Mouse (Mus musculus) mouse trophoblast stem cell (cell line): ENCODE data around the gene Mfap1a.
"Not testable (repeated sequence)": the region's sequence is repeated elsewhere in the genome, so short reads cannot be mapped to it uniquely, and the experiment has no call there.

Source experiments
- in situ Hi-C, 2 experiments: fragments of 300-500 bp; cut with MseI, MboI; formaldehyde crosslinking; loops; 2 replicates in 1 of 2; 3 replicates in 1 of 2; pipeline ENCODE4 v1.15.1; 2025

The Mfap1a gene

DNA sequence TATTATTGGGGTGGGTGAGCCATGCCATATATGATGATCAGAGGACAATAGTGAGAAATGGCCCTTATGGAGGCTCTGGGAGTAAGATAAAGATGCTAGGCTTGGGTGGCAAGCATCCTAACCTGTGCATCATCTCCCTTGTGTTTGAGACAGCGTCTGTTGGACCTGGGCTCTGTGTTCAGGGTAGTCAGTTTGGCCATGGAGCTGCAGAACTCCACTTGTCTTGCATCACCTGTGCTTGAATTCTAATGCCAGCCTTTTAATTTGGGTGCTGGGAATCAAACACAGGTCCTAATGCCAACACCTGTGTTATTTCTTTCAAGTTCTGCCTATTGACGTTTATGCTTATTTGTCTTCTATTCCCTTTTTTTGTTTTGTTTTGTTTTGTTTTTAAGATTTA, 31.2 kb downstream of the Mfap1a start:
- in situ Hi-C loops: not testable (repeated sequence)

DNA sequence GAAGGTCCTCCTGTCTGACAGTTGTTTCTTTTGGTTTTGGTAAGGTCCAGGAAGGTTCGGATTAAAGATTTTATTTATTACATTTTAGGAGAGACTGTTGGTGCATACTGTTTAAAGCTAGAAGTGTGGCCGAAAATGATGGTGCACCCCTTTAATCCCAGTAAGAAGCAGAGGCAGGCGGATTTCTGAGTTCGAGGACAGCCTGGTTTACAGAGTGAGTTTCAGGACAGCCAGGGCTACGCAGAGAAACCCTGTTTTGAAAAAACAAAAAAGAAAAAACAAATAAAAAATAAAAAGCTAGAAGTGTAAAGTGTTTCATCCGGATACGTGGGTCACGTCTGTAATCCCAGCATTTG, 32.3 kb downstream of the Mfap1a start:
- in situ Hi-C loops: no loop called here

DNA sequence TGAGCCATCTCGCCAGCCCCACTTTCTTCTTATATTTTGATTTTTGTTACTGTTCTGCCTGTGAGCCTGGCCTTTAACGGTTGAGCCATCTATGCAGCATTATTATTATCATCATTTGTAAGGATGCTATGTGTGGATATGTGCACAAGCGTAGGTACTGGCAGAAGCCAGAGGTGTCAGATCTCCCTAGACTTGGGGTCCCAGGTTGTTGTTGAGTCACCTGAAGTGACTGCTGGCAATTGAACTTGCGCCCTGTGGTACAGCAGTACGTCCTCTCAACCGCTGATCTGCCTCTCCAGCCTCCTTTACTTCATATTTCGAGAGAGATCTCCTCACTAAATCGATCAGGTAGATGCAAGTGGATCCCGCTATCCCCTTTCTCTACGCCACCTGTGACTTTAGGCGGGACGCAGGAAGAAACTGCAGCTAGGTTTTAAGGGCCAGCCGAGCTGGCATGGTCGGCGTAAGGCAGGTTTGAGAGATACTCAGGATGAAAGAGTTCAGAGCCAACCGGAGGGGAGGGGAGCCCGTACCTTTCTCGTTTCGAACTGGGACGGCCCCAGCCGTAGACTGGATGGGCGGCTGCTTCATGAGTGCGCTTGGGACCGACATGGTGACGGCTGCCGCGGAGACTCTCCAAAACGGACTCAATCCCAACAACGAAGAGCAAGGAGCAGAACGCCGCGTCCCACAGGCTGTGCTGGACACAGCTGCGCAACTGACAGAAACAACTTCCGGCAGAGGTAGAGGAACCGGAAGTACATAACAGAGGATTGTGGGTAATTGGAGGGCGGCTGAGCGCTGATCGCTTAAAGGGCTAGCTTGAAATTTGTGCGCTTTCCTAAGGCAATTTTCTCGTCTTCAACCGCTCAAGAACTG, 32.9 kb downstream of the Mfap1a start, which contains the start of gene Mfap1b:
Gene Mfap1b, minus strand, starts transcription at position 767 of the 879 bp plus-strand sequence.
- in situ Hi-C loops: not testable (repeated sequence)

GRCm38 (mm10) chr2:121472783-121473182, 33.7 kb downstream of the Mfap1a start:
- in situ Hi-C loops: not testable (repeated sequence)

DNA sequence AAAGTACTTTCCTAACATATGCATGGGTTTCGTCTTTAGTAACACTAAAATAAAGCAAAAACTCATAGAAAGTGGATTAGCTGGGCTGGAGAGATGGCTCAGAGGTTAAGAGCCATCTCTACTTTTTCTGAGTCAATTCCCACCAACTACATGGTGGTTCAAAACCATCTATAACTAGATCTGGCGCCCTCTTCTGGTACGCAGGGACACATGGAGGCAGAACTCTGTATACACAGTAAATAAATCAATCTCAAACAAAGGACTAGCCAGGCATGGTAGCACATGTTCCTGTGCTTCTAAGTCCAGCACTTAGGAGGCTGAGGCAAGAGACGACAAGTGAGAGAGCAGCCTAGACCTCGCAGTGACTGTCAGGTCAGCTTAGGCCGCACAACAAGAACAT, 37.5 kb downstream of the Mfap1a start:
- in situ Hi-C loops: not testable (repeated sequence)

- in situ Hi-C loops: no loop called here
Observed at GRCm38 (mm10) chr2:121460071-121460470, 46.4 kb downstream of the Mfap1a start.

DNA sequence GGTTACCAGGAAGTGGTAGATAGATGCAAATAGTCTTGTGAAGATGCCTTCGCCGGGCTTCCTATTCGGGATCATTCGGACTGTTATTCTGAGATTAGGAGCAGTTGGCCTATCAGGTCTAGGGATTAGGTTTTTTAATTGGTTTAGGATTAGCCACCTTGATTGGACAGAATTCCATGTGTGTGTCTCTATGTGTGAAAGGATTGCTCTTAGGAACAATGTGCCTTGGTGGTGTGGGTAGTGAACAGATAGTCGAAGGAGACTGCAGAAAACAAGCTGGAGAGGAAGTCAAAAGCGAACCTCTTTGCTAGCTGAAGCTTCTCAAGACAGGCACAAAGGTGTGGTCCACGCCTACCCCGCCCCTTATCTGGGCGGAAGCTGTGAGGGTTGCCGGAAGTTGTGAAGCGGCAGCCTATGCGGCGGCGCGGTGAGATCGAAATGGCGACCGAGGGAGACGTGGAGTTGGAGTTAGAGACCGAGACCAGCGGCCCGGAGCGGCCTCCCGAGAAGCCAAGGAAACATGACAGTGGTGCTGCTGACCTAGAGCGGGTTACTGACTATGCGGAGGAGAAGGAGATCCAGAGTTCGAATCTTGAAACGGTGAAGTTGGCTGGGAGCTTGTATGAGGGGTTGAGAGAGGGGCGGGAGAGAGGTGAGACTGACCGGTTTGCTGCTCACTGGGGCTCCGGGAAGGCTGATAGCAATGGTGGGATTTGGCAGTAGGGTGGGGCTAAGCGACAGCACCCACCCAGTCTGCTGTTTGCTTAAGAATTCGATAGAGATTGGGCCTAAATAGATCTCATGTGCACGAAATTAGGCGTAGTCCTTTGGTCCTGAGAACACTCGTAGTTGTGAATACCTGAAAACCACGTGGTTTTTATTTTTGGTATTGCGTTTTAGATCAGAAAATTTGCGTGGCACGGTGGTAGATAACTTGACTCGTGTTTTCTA, 49.5 kb downstream of the Mfap1a start, which contains the start of gene Serinc4:
Gene Serinc4, minus strand, starts transcription at position 90 of the 951 bp plus-strand sequence.
- in situ Hi-C loops: no loop called here

GRCm38 (mm10) chr2:121455534-121455933, 50.9 kb downstream of the Mfap1a start:
- in situ Hi-C loops: no loop called here

GRCm38 (mm10) chr2:121453917-121454316, 52.5 kb downstream of the Mfap1a start:
- in situ Hi-C loops: no loop called here

GRCm38 (mm10) chr2:121452990-121453389, 53.5 kb downstream of the Mfap1a start, which contains the start of gene Hypk:
Gene Hypk (plus strand): TSS chr2:121453290.
- in situ Hi-C loops: no loop called here

DNA sequence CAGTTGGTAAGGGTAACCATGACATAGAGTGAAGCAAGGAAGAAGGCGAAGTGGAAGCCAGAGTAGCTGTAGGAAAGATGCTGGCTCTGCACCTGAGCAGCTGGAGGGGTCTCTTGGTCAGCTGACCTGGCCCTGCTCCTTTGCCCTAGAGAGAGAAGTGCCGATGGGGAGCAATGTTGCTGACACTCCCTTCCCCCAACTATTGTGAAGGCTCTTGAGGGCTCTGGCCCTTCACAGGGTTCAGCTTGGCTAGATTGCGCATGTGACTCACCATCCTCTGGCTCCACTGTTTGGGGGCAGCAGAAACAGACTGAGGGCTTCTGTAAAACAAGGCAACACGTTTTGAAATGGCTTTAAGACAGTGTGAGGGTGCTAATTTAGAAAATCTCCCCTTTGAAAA, 54.1 kb downstream of the Mfap1a start:
- in situ Hi-C loops: no loop called here

DNA sequence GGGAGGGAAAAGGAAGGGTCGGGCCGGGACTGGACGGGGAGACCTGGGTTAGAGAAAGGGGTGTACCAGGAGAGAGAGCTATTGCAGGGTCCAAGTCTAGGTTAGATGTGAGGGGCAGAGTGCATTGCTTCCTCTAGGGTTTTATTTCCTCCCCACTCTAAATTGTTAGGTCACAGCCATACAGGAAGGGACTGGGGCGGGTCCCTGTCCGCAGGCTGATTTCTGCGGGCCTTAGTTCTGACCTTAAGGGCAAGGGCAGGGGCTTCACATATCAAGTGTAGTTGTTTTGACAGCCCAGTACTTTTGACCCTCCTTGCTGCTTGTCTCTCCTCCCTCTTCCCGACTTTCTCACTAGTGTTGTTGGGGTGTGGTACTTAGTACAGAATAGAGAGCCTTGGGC, 56.4 kb downstream of the Mfap1a start:
- in situ Hi-C loops: no loop called here

GRCm38 (mm10) chr2:121449545-121450011, 56.9 kb downstream of the Mfap1a start:
- in situ Hi-C loops: no loop called here

- in situ Hi-C loops: no loop called here
Observed at GRCm38 (mm10) chr2:121448739-121449535, 57.5 kb downstream of the Mfap1a start, which contains the start of gene Serf2. Gene Serf2 (plus strand): TSS chr2:121449195.

GRCm38 (mm10) chr2:121448136-121448535, 58.3 kb downstream of the Mfap1a start:
- in situ Hi-C loops: no loop called here

DNA sequence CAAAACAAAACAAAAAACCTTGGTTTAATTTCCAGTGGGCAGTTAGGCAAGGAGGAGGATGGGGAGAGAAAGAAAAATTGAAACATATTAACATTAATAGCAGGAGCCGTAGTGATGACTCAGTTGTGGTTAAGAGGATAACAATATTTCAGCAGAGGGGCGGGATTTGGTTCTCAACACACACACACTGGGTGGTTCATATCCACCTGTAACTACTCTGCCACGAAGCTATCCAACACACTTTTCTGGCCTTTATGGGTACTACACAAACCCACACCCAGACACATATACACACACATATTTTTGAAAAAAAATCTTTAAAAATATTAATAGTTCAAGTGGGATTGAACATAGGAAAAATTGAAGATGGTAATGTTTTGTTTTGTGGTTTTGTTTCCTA, 59.5 kb downstream of the Mfap1a start:
- in situ Hi-C loops: no loop called here

DNA sequence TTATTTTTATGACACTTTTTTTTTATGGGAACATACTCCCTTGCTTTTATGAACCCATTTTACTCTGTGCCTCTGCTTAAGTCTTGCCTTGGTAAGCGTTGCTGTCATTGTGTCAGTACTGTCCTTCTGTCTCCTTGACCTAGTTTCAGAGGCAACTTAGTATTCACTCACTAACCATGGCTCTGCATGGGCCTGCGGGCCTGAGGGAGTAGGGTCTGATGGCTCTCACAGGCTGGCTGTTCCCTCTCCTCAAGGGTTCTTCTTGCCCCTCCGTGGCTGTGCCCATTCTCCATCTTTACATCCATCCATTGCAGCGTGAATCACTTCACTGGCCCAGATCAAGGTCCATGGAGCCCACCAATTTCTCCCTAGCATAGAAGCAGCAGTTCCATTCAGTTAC, 60.0 kb downstream of the Mfap1a start:
- in situ Hi-C loops: no loop called here

GRCm38 (mm10) chr2:121445117-121445516, 61.3 kb downstream of the Mfap1a start:
- in situ Hi-C loops: no loop called here

- in situ Hi-C loops: no loop called here
Observed at GRCm38 (mm10) chr2:121444178-121444577, 62.3 kb downstream of the Mfap1a start, which contains the start of gene Ell3. Gene Ell3 (minus strand): TSS chr2:121444278.

GRCm38 (mm10) chr2:121443068-121443349, 63.5 kb downstream of the Mfap1a start:
- in situ Hi-C loops: no loop called here
